Mouse (Mus musculus): Measurements from ENCODE around the gene Alms1. TPM values are rescaled to one million over a fixed set of nuclear protein-coding genes. Genes with fewer than 3 reads are reported as not detected.

The Alms1 gene
- polyA plus RNA-seq, 1 experiment from 2014 or later = 4.5 TPM

DNA sequence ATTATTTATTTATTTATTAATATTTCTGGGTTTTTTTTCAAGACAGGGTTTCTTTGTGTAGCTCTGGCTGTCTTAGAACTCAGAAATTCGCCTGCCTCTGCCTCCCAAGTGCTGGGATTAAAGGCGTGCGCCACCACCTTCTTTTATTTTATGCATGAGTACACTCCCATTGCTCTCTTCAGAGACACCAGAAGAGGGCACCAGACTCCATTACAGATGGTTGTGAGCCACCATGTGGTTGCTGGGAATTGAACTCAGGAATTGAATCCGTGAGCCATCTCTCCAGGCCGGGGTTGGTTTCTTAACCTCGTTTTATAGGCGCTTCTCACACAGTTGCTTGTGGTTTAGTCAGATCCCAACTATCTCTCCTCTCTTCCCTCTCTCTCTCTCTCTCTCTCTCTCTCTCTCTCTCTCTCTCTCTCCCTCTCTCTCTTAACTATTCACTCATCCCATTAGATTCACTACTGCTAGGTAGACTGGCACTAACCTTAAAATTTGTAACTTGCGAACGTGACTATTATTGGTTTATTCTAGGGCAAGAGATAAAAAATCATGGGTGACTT, 445 bp upstream of the Alms1 start:
- Histone ChIP-seq H3K9me3 (replicated peaks; ENCODE audit: control insufficient read depth, low read length, poor library complexity, severe bottlenecking) (no peaks in the 10 kb centered on the region), H3K4me3 (ENCODE audit: low read depth, low read length) (peak overlapping the region; percentile 77), H3K4me2 (ENCODE audit: low read length) (peak overlapping the region; percentile 54), H3K4me1 (ENCODE audit: control insufficient read depth, insufficient read depth, low read length) (peaks cover 22% of the 10 kb centered on the region), H3K27me3 (ENCODE audit: control insufficient read depth, insufficient read depth, low read depth, low read length) (no peaks in the 10 kb centered on the region), H3K36me3 (ENCODE audit: control insufficient read depth, insufficient read depth, low read length) (no peaks in the 10 kb centered on the region), H3K27ac (ENCODE audit: low read length) (peak overlapping the region; percentile 86), H3K9ac (ENCODE audit: low read depth, low read length) (no peak overlapping the region)
- no peak; the same call in 1 of the 2 replicates for ATAC-seq
- WGBS = 28% methylated on average over 9 of the region's 9 CpGs

DNA sequence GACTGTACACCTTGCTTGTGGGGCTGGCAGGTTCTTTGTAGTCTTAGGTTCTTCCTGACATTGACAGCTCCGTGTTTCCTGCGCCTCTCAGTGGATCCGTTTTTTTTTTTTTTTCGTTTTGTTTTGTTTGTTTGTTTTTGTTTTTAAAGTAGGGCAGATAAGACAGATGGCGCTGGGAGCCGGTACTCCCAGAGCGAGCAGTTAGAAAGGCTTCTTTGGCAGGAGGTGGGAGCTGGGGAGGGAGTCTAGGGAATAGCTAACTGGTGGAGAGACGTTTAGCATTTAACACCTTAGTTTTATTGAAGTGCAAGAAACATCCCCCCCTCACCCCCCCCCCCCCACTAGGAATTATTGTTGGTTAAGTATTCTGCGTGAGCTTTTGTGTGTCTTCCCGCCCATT, 833 bp downstream of the Alms1 start:
- ATAC-seq = 0 out of 2 replicates have a peak, but pooled peaks have one; percentile 11
- Histone ChIP-seq H3K4me2 (ENCODE audit: low read length) (peak overlapping the region; percentile 54), H3K9me3 (replicated peaks; ENCODE audit: control insufficient read depth, low read length, poor library complexity, severe bottlenecking) (no peaks in the 10 kb centered on the region), H3K36me3 (ENCODE audit: control insufficient read depth, insufficient read depth, low read length) (no peaks in the 10 kb centered on the region), H3K4me1 (ENCODE audit: control insufficient read depth, insufficient read depth, low read length) (peaks cover 22% of the 10 kb centered on the region), H3K27me3 (ENCODE audit: control insufficient read depth, insufficient read depth, low read depth, low read length) (no peaks in the 10 kb centered on the region), H3K9ac (ENCODE audit: low read depth, low read length) (peak overlapping the region; percentile 88), H3K4me3 (ENCODE audit: low read depth, low read length) (peak overlapping the region; percentile 77), H3K27ac (ENCODE audit: low read length) (peak overlapping the region; percentile 86)
- under 1% methylated on average over 10 of the region's 10 CpGs for WGBS

DNA sequence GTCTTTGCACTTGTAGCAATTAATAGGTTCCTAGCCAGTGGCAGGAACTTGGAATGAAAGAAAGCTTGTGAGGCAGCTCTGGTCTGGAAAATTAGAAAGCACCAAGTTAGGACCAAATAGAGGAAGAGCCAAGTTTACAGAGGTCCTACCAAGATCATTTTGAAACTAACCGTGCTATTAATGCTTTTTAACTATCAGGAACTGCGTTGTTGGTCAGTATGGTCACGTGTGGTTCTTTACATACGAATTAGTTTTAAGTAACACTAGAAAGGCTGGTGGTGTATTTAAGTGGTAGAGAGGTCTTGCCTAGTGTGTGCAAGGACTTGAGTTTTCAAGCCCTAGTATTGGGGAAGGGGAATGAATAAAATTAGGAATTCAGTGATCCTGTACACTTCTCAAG, 1.2 kb downstream of the Alms1 start:
- no peak for ATAC-seq
- Histone ChIP-seq H3K9me3 (replicated peaks; ENCODE audit: control insufficient read depth, low read length, poor library complexity, severe bottlenecking) (no peaks in the 10 kb centered on the region), H3K27me3 (ENCODE audit: control insufficient read depth, insufficient read depth, low read depth, low read length) (no peaks in the 10 kb centered on the region), H3K9ac (ENCODE audit: low read depth, low read length) (peak overlapping the region; percentile 88), H3K4me2 (ENCODE audit: low read length) (peak overlapping the region; percentile 54), H3K4me1 (ENCODE audit: control insufficient read depth, insufficient read depth, low read length) (peaks cover 22% of the 10 kb centered on the region), H3K27ac (ENCODE audit: low read length) (no peak overlapping the region), H3K4me3 (ENCODE audit: low read depth, low read length) (peak overlapping the region; percentile 77), H3K36me3 (ENCODE audit: control insufficient read depth, insufficient read depth, low read length) (no peaks in the 10 kb centered on the region)
- WGBS = 11% methylated on average over 4 of the region's 4 CpGs

DNA sequence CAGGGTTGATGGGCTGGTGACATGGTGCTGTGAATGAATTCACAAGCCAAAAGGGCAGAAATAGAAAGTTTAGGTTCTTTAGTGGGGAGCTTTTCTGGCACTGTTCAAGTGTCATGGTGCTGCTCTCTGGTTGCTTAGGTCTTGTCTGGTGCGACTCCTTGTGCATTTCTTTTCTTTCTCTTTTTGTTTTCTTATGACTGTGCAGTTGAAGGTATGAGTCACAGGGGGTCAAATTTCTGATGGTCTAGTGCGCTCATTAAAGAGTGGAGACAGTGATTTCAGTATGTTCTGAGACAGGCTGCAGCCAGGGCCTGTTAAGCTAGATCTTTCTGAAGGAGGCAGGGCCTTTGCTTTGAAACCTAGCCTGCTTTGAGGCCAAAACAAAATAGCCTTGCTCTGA, 2.8 kb downstream of the Alms1 start:
- Histone ChIP-seq H3K4me1 (ENCODE audit: control insufficient read depth, insufficient read depth, low read length) (peaks cover 22% of the 10 kb centered on the region), H3K4me3 (ENCODE audit: low read depth, low read length) (no peak overlapping the region), H3K27me3 (ENCODE audit: control insufficient read depth, insufficient read depth, low read depth, low read length) (no peaks in the 10 kb centered on the region), H3K27ac (ENCODE audit: low read length) (no peak overlapping the region), H3K9ac (ENCODE audit: low read depth, low read length) (no peak overlapping the region), H3K4me2 (ENCODE audit: low read length) (peak overlapping the region; percentile 54), H3K36me3 (ENCODE audit: control insufficient read depth, insufficient read depth, low read length) (no peaks in the 10 kb centered on the region), H3K9me3 (replicated peaks; ENCODE audit: control insufficient read depth, low read length, poor library complexity, severe bottlenecking) (no peaks in the 10 kb centered on the region)
- ATAC-seq = no peak
- WGBS = 70% methylated on average over 2 of the region's 2 CpGs

DNA sequence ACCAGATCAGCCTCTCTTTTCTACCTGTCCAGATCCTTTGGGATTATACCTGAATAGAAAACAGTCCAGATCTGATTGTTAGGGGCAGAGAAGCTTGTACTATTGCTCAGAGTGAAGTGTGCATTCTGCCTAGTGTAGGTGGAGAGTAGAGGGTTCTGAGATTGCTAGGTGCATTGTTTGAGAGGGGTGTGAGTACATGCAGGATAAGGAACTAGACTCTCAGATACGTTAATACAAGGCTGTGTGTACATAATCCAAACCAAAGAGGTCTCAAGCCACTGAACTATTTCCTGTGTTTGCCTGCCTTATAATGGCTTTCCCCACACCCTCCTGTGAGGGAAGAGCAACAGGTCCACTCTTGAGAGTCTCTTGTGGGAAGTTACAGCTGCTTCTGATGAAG, 12.0 kb downstream of the Alms1 start:
- Histone ChIP-seq H3K4me3 (ENCODE audit: low read depth, low read length) (no peak overlapping the region), H3K27ac (ENCODE audit: low read length) (no peak overlapping the region), H3K4me2 (ENCODE audit: low read length) (no peak overlapping the region), H3K36me3 (ENCODE audit: control insufficient read depth, insufficient read depth, low read length) (no peaks in the 10 kb centered on the region), H3K9ac (ENCODE audit: low read depth, low read length) (no peak overlapping the region), H3K27me3 (ENCODE audit: control insufficient read depth, insufficient read depth, low read depth, low read length) (no peaks in the 10 kb centered on the region), H3K9me3 (replicated peaks; ENCODE audit: control insufficient read depth, low read length, poor library complexity, severe bottlenecking) (no peaks in the 10 kb centered on the region), H3K4me1 (ENCODE audit: control insufficient read depth, insufficient read depth, low read length) (no peaks in the 10 kb centered on the region)
- WGBS = 63% methylated on average over 1 of the region's 1 CpGs
- no peak for ATAC-seq

DNA sequence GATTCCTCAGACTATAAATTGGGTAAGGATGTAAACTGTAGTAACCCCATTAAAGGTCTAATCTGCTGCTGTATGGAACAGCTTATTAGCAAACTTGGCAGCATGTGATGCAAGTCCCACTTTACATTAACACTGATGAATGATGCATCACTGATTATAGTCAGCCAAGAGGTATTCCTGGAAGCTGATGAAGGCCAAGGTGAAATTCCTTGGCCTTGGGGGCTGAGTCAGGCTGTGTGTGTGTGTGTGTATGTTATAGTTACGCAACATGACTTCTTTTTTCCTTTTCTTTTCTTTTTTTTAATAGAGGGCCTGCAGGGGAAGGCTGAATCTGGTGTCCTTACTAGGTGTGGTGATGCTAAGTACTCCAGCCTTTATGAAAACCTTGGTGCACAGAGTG, 23.2 kb downstream of the Alms1 start:
- no peaks in the 10 kb centered on the region for H3K4me1 ChIP-seq (ENCODE audit: control insufficient read depth, insufficient read depth, low read length)
- 100% methylated on average over 1 of the region's 1 CpGs for WGBS
- no peak overlapping the region for H3K9ac ChIP-seq (ENCODE audit: low read depth, low read length)
- H3K27ac ChIP-seq (ENCODE audit: low read length) = no peak overlapping the region
- no peak overlapping the region for H3K4me2 ChIP-seq (ENCODE audit: low read length)
- H3K4me3 ChIP-seq (ENCODE audit: low read depth, low read length) = no peak overlapping the region
- H3K36me3 ChIP-seq (ENCODE audit: control insufficient read depth, insufficient read depth, low read length) = peaks cover 27% of the 10 kb centered on the region
- no peaks in the 10 kb centered on the region for H3K9me3 ChIP-seq (replicated peaks; ENCODE audit: control insufficient read depth, low read length, poor library complexity, severe bottlenecking)
- ATAC-seq = no peak
- H3K27me3 ChIP-seq (ENCODE audit: control insufficient read depth, insufficient read depth, low read depth, low read length) = no peaks in the 10 kb centered on the region

DNA sequence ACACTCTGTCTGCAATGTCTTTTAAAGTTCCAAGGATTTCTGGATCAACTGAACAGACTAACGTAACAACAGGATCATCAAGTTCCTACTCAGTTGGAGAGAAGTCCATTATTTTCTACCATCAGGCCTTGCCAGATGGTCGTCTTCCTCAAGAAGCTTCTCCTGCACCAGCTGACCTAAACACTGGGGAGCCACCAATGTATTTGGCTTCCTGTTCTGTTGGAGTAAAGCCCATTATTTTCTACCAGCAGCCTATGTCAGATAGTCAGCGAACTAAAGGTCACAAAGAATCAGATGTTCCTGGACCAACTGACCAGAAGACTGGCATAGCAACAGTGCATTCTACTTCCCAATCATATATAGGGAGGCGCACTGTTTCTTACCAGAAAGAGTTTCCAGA, 33.5 kb downstream of the Alms1 start:
- Histone ChIP-seq H3K27ac (ENCODE audit: low read length) (no peak overlapping the region), H3K9ac (ENCODE audit: low read depth, low read length) (no peak overlapping the region), H3K4me2 (ENCODE audit: low read length) (no peak overlapping the region), H3K4me1 (ENCODE audit: control insufficient read depth, insufficient read depth, low read length) (no peaks in the 10 kb centered on the region), H3K36me3 (ENCODE audit: control insufficient read depth, insufficient read depth, low read length) (peaks cover 56% of the 10 kb centered on the region), H3K27me3 (ENCODE audit: control insufficient read depth, insufficient read depth, low read depth, low read length) (no peaks in the 10 kb centered on the region), H3K4me3 (ENCODE audit: low read depth, low read length) (no peak overlapping the region), H3K9me3 (replicated peaks; ENCODE audit: control insufficient read depth, low read length, poor library complexity, severe bottlenecking) (no peaks in the 10 kb centered on the region)
- ATAC-seq = no peak
- 95% methylated on average over 4 of the region's 4 CpGs for WGBS

DNA sequence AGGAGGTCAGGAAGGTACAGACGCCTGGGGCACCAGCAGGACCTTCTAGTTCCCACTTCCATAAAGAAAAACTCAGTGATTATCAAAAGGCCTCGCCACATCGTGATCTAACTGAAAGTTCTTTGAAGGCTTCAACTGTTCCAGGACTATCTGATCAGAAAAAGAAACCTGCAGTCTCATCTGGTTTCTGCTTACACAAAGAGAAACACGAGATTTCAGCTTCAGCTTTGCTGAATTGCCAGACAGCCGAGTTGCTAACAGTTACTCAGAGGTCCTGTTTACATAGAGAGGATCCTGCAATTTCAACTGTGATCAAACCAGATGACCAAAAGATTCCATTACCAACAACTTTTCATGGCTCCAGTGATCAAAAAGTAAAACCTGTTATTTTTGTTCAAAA, 34.3 kb downstream of the Alms1 start:
- H3K36me3 ChIP-seq (ENCODE audit: control insufficient read depth, insufficient read depth, low read length) = peaks cover 51% of the 10 kb centered on the region
- no peak overlapping the region for H3K27ac ChIP-seq (ENCODE audit: low read length)
- no peaks in the 10 kb centered on the region for H3K4me1 ChIP-seq (ENCODE audit: control insufficient read depth, insufficient read depth, low read length)
- no peak overlapping the region for H3K4me3 ChIP-seq (ENCODE audit: low read depth, low read length)
- H3K27me3 ChIP-seq (ENCODE audit: control insufficient read depth, insufficient read depth, low read depth, low read length) = no peaks in the 10 kb centered on the region
- no peaks in the 10 kb centered on the region for H3K9me3 ChIP-seq (replicated peaks; ENCODE audit: control insufficient read depth, low read length, poor library complexity, severe bottlenecking)
- no peak overlapping the region for H3K4me2 ChIP-seq (ENCODE audit: low read length)
- 95% methylated on average over 5 of the region's 5 CpGs for WGBS
- H3K9ac ChIP-seq (ENCODE audit: low read depth, low read length) = no peak overlapping the region
- ATAC-seq = no peak

DNA sequence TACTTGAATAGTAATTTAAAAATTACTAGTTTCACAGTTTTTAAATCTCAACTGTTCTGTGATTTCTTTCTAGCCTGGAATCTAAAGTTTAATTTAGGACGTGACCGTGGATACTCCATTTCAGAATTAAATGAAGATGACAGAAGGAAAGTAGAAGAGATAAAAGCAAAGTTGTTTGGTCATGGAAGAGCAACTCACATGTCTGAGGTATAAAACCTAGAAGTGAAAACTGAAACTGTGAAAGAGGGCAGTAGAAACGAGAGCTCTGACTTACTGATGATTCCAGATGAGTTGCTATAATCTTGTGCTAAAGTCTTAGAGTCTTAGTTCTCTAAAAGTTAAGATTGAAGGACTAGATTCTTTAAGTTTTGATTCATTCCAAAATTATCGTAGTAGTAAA, 37.2 kb downstream of the Alms1 start:
- H3K4me2 ChIP-seq (ENCODE audit: low read length) = no peak overlapping the region
- H3K27me3 ChIP-seq (ENCODE audit: control insufficient read depth, insufficient read depth, low read depth, low read length) = no peaks in the 10 kb centered on the region
- no peaks in the 10 kb centered on the region for H3K4me1 ChIP-seq (ENCODE audit: control insufficient read depth, insufficient read depth, low read length)
- no peak for ATAC-seq
- 95% methylated on average over 4 of the region's 4 CpGs for WGBS
- H3K36me3 ChIP-seq (ENCODE audit: control insufficient read depth, insufficient read depth, low read length) = peaks cover 58% of the 10 kb centered on the region
- H3K9me3 ChIP-seq (replicated peaks; ENCODE audit: control insufficient read depth, low read length, poor library complexity, severe bottlenecking) = no peaks in the 10 kb centered on the region
- no peak overlapping the region for H3K27ac ChIP-seq (ENCODE audit: low read length)
- H3K9ac ChIP-seq (ENCODE audit: low read depth, low read length) = no peak overlapping the region
- no peak overlapping the region for H3K4me3 ChIP-seq (ENCODE audit: low read depth, low read length)

Measured in midbrain, embryonic 16.5 days (tissue).